Mouse (Mus musculus) lung, adult 2 months (tissue): ENCODE measurements at regions not wholly inside any gene's neighbourhood (a gene's known extent, or its start where the extent isn't known, plus 50 kb on each side); places are given as distances from the start of the nearest gene placed in this dataset.

Experiments
- DNase-seq: peaks from one replicate; pipeline ENCODE4 v3.0.0; 2022
- H3K4me1 ChIP-seq: fragments of 200-500 bp; 2 replicates; pipeline ENCODE4 v1.6.1; 2011; ENCODE audit warnings: low read length; ENCODE audit not compliant: control insufficient read depth, insufficient read depth
- H3K4me3 ChIP-seq: fragments of 200-500 bp; replicated peaks from 2 replicates; pipeline ENCODE3; 2011; ENCODE audit warnings: low read depth, mild to moderate bottlenecking, control low read depth, low read length; ENCODE audit errors: extremely low read depth
- CTCF ChIP-seq: fragments of 200-500 bp; IDR thresholded peaks from 2 replicates; pipeline ENCODE4 v1.5.1; 2011; ENCODE audit warnings: mild to moderate bottlenecking, low read length, control low read depth; ENCODE audit not compliant: insufficient read depth
- POLR2A ChIP-seq: fragments of 200-500 bp; IDR thresholded peaks from 2 replicates; pipeline ENCODE4 v1.6.1; 2011; ENCODE audit warnings: low read depth, mild to moderate bottlenecking, control low read depth, low read length, borderline replicate concordance; ENCODE audit errors: extremely low read depth
- WGBS: fragments of 180-500 bp; shearing (Covaris S2); methylation state at CpG from one replicate; pipeline ENCODE4 v1.1.7; 2018; 5-methylcytosine and 5-hydroxymethylcytosine counted together

DNA sequence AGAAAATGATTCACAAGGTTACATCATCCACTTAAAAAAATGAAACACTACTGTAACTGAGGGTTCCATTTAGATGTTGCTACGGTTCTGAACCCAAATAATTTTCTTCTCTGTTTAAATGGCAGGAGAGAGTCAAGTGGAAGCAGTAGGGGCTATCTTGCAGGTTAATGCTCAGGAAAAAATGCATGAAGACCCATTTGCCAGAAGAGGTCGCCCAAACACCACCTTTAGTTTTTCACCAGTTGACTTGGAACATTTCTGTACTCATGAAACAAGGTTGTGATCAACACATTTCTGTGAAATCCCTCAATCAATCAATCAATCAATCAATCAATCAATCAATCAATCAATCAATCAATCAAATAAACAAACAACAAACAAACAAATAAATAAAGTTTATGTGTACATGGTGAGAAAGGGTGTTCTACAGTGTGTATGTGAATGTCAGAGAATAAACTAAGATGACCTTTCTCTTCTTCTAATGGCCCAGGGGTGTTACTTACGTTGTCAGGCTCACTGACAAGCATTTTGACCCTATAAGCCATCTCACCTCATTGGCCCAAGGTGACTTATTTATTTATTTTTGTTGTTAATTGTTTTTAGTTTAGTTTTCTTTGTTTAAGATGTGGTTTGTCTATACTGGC, 68.5 kb upstream of the Megf9 start:
- no peak for TF ChIP-seq CTCF
- TF ChIP-seq POLR2A: no peak
- no peak for DNase-seq
- Histone ChIP-seq H3K4me3 (no peak overlapping the region), H3K4me1 (no peaks in the 10 kb centered on the region)
- 13% methylated on average over 3 of the region's 3 CpGs for WGBS

DNA sequence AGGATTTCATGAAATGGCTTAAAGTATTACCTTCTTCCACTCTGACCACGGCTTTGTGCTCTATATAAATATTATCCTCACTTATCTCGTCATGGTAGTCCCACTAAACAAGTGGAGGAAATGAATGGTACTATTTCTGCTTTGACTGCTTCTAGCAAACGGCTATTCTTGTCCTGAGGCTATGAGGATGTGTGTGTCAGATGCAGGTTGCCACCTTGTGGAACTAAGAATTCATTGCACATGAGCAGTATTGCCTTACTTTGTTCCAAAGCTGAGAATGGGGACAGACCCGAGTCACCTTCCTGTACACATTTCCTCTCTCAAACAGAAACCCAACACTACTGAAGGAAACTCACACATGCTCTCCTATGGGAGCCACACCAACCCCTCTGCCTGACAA, 66.5 kb upstream of the Megf9 start:
- WGBS: 1% methylated on average over 4 of the region's 4 CpGs
- no peak overlapping the region for H3K4me3 ChIP-seq
- no peaks in the 10 kb centered on the region for H3K4me1 ChIP-seq
- DNase-seq: no peak
- TF ChIP-seq CTCF (peak; percentile 34; the same call in 1 of the 2 replicates), POLR2A (no peak)
